Mouse (Mus musculus) G1E (cell line): ENCODE results near the gene Gdf1. TPM values are rescaled to one million over a fixed set of nuclear protein-coding genes. Genes with fewer than 3 reads are reported as not detected.

ENCODE experiments used
- ATAC-seq: 2 replicates; pipeline ENCODE4 v1.8.0; 2016; ENCODE audit warnings: mild to moderate bottlenecking; ENCODE audit not compliant: insufficient number of reproducible peaks, poor library complexity, low FRiP score, severe bottlenecking; ENCODE audit errors: extremely low read depth
- DNase-seq: peaks from one replicate; pipeline ENCODE4 v3.0.0; 2012; ENCODE audit warnings: low spot score
- H3K27me3 ChIP-seq: 2 replicates; pipeline ENCODE4 v1.6.1; 2012; ENCODE audit warnings: mild to moderate bottlenecking, low read length, inconsistent platforms; ENCODE audit not compliant: insufficient read depth
- H3K36me3 ChIP-seq: replicated peaks from 2 replicates; pipeline ENCODE3; 2012; ENCODE audit warnings: mild to moderate bottlenecking, inconsistent platforms
- H3K4me1 ChIP-seq: 2 replicates; pipeline ENCODE4 v1.6.1; 2012; ENCODE audit warnings: low read depth, low read length, inconsistent platforms, mixed read lengths; ENCODE audit not compliant: insufficient read depth
- H3K4me3 ChIP-seq: 2 replicates; pipeline ENCODE4 v1.5.1; 2012; ENCODE audit warnings: low read depth, mild to moderate bottlenecking, inconsistent platforms, low read length, moderate library complexity, mixed read lengths
- H3K9me3 ChIP-seq: replicated peaks from 2 replicates; pipeline ENCODE4 v1.6.1; 2012; ENCODE audit warnings: inconsistent platforms
- CTCF ChIP-seq: IDR thresholded peaks from 2 replicates; pipeline ENCODE4 v1.5.1; 2012; ENCODE audit warnings: low read depth, low read length, inconsistent platforms, mixed read lengths
- GATA1 ChIP-seq: IDR thresholded peaks from 2 replicates; pipeline ENCODE4 v1.6.1; 2012; ENCODE audit warnings: borderline replicate concordance, low read length, inconsistent platforms, mixed read lengths
- GATA2 ChIP-seq: IDR thresholded peaks from 2 replicates; pipeline ENCODE4 v1.6.1; 2012; ENCODE audit warnings: low read depth, low read length, inconsistent platforms, borderline replicate concordance
- POLR2AphosphoS5 ChIP-seq: IDR thresholded peaks from 2 replicates; pipeline ENCODE4 v1.6.1; 2012; ENCODE audit warnings: low read depth, low read length, inconsistent platforms; ENCODE audit not compliant: insufficient replicate concordance
- TAL1 ChIP-seq: conservative IDR thresholded peaks from 2 replicates; pipeline ENCODE4 v1.6.1; 2012; ENCODE audit warnings: low read depth, low read length, inconsistent platforms, mixed read lengths
- polyA plus RNA-seq: library from polyadenylated mRNA; stranded (reverse); fragments of >175 nt; gene quantifications from 2 replicates; pipeline ENCODE4 v1.2.3, GENCODE M21; 2012
- total RNA-seq, 2 experiments: library from RNA; stranded (forward) in 1 of 2; stranded (reverse) in 1 of 2; fragments of 200-1000 nt in 1 of 2; fragments of >200 nt in 1 of 2; fragmentation: Nextera tagmentation in 1 of 2; gene quantifications; 2 replicates each; pipeline ENCODE4 v1.2.3; 2014 to 2017

The Gdf1 gene
- total and polyA plus RNA-seq, 3 experiments: not detected

GRCm38 (mm10) chr8:70340659-70341058 lies 11.0 kb downstream of the Gdf1 start:
- no peaks in the 10 kb centered on the region for H3K9me3 ChIP-seq
- H3K4me3 ChIP-seq: no peak overlapping the region
- ATAC-seq (no peak), DNase-seq (no peak)
- peaks cover 100% of the 10 kb centered on the region for H3K36me3 ChIP-seq
- TF ChIP-seq CTCF (no peak), GATA2 (no peak), GATA1 (no peak), POLR2AphosphoS5 (no peak), TAL1 (no peak)
- H3K4me1 ChIP-seq: peaks cover 40% of the 10 kb centered on the region
- H3K27me3 ChIP-seq: no peaks in the 10 kb centered on the region

GRCm38 (mm10) chr8:70342007-70342406 lies 12.4 kb downstream of the Gdf1 start:
- Histone ChIP-seq H3K9me3 (no peaks in the 10 kb centered on the region), H3K4me1 (peaks cover 52% of the 10 kb centered on the region), H3K36me3 (peaks cover 100% of the 10 kb centered on the region), H3K4me3 (no peak overlapping the region), H3K27me3 (no peaks in the 10 kb centered on the region)
- TF ChIP-seq POLR2AphosphoS5 (no peak), TAL1 (no peak), CTCF (no peak), GATA2 (no peak), GATA1 (no peak)
- no peak for DNase-seq
- ATAC-seq: no peak

- peaks cover 62% of the 10 kb centered on the region for H3K4me1 ChIP-seq
- TF ChIP-seq CTCF (no peak), POLR2AphosphoS5 (no peak), TAL1 (no peak), GATA1 (no peak), GATA2 (no peak)
- no peak for ATAC-seq
These were observed 13.5 kb downstream of the Gdf1 start for GRCm38 (mm10) chr8:70343076-70343475.

GRCm38 (mm10) chr8:70343696-70344095 lies 14.1 kb downstream of the Gdf1 start:
- H3K36me3 ChIP-seq: peaks cover 100% of the 10 kb centered on the region
- TF ChIP-seq POLR2AphosphoS5 (no peak), GATA1 (no peak), TAL1 (no peak), CTCF (no peak), GATA2 (no peak)
- no peaks in the 10 kb centered on the region for H3K27me3 ChIP-seq
- peaks cover 68% of the 10 kb centered on the region for H3K4me1 ChIP-seq
- H3K9me3 ChIP-seq: no peaks in the 10 kb centered on the region
- no peak for DNase-seq
- H3K4me3 ChIP-seq: no peak overlapping the region
- ATAC-seq: no peak

More at GRCm38 (mm10) chr8:70343076-70343475, 13.5 kb downstream of the Gdf1 start:
- H3K27me3 ChIP-seq: no peaks in the 10 kb centered on the region
- no peak overlapping the region for H3K4me3 ChIP-seq
- H3K36me3 ChIP-seq: peaks cover 100% of the 10 kb centered on the region
- DNase-seq: no peak
- H3K9me3 ChIP-seq: no peaks in the 10 kb centered on the region

GRCm38 (mm10) chr8:70344279-70344678 lies 14.7 kb downstream of the Gdf1 start:
- Histone ChIP-seq H3K27me3 (no peaks in the 10 kb centered on the region), H3K4me3 (no peak overlapping the region), H3K4me1 (peaks cover 71% of the 10 kb centered on the region), H3K36me3 (peaks cover 100% of the 10 kb centered on the region), H3K9me3 (no peaks in the 10 kb centered on the region)
- TF ChIP-seq CTCF (no peak), GATA2 (no peak), POLR2AphosphoS5 (no peak), TAL1 (no peak), GATA1 (no peak)
- ATAC-seq: no peak
- DNase-seq: no peak

- ATAC-seq (no peak), DNase-seq (no peak)
- peaks cover 88% of the 10 kb centered on the region for H3K4me1 ChIP-seq
- H3K9me3 ChIP-seq: no peaks in the 10 kb centered on the region
- no peak for TF ChIP-seq POLR2AphosphoS5
- TF ChIP-seq CTCF: no peak
- TF ChIP-seq TAL1: no peak
- TF ChIP-seq GATA1: no peak
- no peak for TF ChIP-seq GATA2
- peaks cover 97% of the 10 kb centered on the region for H3K36me3 ChIP-seq
- no peaks in the 10 kb centered on the region for H3K27me3 ChIP-seq
- no peak overlapping the region for H3K4me3 ChIP-seq
These were observed 17.8 kb downstream of the Gdf1 start for GRCm38 (mm10) chr8:70347443-70347842.
